Mouse (Mus musculus): ENCODE results near the gene Dok3. TPM values are rescaled to one million over a fixed set of nuclear protein-coding genes. Genes with fewer than 3 reads are reported as not detected.

Dok3 gene
- polyA plus RNA-seq, 1 experiment from 2014 or later = 2.4 TPM

- Histone ChIP-seq H3K9ac (replicated peaks; ENCODE audit: low read depth, low read length) (no peak overlapping the region), H3K27ac (ENCODE audit: low read length) (no peak overlapping the region)
Measured at GRCm38 (mm10) chr13:55483593-55483992, 45.5 kb downstream of the Dok3 start.

GRCm38 (mm10) chr13:55483071-55483470 is 46.0 kb downstream of the Dok3 start:
- no peaks in the 10 kb centered on the region for H3K9me3 ChIP-seq (ENCODE audit: control insufficient read depth, low read depth, low read length)
- no peak for ATAC-seq (ENCODE audit: insufficient number of reproducible peaks, insufficient read depth, low FRiP score, low read depth)
- no peak overlapping the region for H3K9ac ChIP-seq (replicated peaks; ENCODE audit: low read depth, low read length)
- H3K27ac ChIP-seq (ENCODE audit: low read length) = no peak overlapping the region
- WGBS = 26% methylated on average over 9 of the region's 9 CpGs
- no peaks in the 10 kb centered on the region for H3K27me3 ChIP-seq (ENCODE audit: control insufficient read depth, insufficient read depth, low read length)
- H3K4me3 ChIP-seq (ENCODE audit: low read depth, low read length) = no peak overlapping the region
- peaks cover 40% of the 10 kb centered on the region for H3K36me3 ChIP-seq (ENCODE audit: control insufficient read depth, insufficient read depth, low read length)
- H3K4me2 ChIP-seq (replicated peaks; ENCODE audit: low read depth, low read length) = no peak overlapping the region
- H3K4me1 ChIP-seq (ENCODE audit: control insufficient read depth, insufficient read depth, low read length) = peaks cover 38% of the 10 kb centered on the region

More at GRCm38 (mm10) chr13:55483593-55483992, 45.5 kb downstream of the Dok3 start:
- WGBS = 49% methylated on average over 15 of the region's 15 CpGs
- no peaks in the 10 kb centered on the region for H3K27me3 ChIP-seq (ENCODE audit: control insufficient read depth, insufficient read depth, low read length)
- no peaks in the 10 kb centered on the region for H3K9me3 ChIP-seq (ENCODE audit: control insufficient read depth, low read depth, low read length)
- H3K36me3 ChIP-seq (ENCODE audit: control insufficient read depth, insufficient read depth, low read length) = peaks cover 37% of the 10 kb centered on the region
- ATAC-seq (ENCODE audit: insufficient number of reproducible peaks, insufficient read depth, low FRiP score, low read depth) = no peak
- H3K4me2 ChIP-seq (replicated peaks; ENCODE audit: low read depth, low read length) = no peak overlapping the region
- H3K4me1 ChIP-seq (ENCODE audit: control insufficient read depth, insufficient read depth, low read length) = peaks cover 42% of the 10 kb centered on the region
- no peak overlapping the region for H3K4me3 ChIP-seq (ENCODE audit: low read depth, low read length)

- no peaks in the 10 kb centered on the region for H3K9me3 ChIP-seq (ENCODE audit: control insufficient read depth, low read depth, low read length)
- H3K36me3 ChIP-seq (ENCODE audit: control insufficient read depth, insufficient read depth, low read length) = peaks cover 41% of the 10 kb centered on the region
- peaks cover 38% of the 10 kb centered on the region for H3K4me1 ChIP-seq (ENCODE audit: control insufficient read depth, insufficient read depth, low read length)
- no peaks in the 10 kb centered on the region for H3K27me3 ChIP-seq (ENCODE audit: control insufficient read depth, insufficient read depth, low read length)
- no peak overlapping the region for H3K27ac ChIP-seq (ENCODE audit: low read length)
- no peak overlapping the region for H3K4me3 ChIP-seq (ENCODE audit: low read depth, low read length)
- WGBS = 64% methylated on average over 7 of the region's 7 CpGs
- H3K4me2 ChIP-seq (replicated peaks; ENCODE audit: low read depth, low read length) = no peak overlapping the region
- H3K9ac ChIP-seq (replicated peaks; ENCODE audit: low read depth, low read length) = no peak overlapping the region
- ATAC-seq (ENCODE audit: insufficient number of reproducible peaks, insufficient read depth, low FRiP score, low read depth) = no peak
Measured at GRCm38 (mm10) chr13:55482542-55482941, 46.6 kb downstream of the Dok3 start.

- no peak for ATAC-seq (ENCODE audit: insufficient number of reproducible peaks, insufficient read depth, low FRiP score, low read depth)
- H3K27ac ChIP-seq (ENCODE audit: low read length) = no peak overlapping the region
- no peaks in the 10 kb centered on the region for H3K27me3 ChIP-seq (ENCODE audit: control insufficient read depth, insufficient read depth, low read length)
- no peak overlapping the region for H3K4me2 ChIP-seq (replicated peaks; ENCODE audit: low read depth, low read length)
- H3K36me3 ChIP-seq (ENCODE audit: control insufficient read depth, insufficient read depth, low read length) = peaks cover 67% of the 10 kb centered on the region
- H3K9ac ChIP-seq (replicated peaks; ENCODE audit: low read depth, low read length) = no peak overlapping the region
- H3K9me3 ChIP-seq (ENCODE audit: control insufficient read depth, low read depth, low read length) = no peaks in the 10 kb centered on the region
- H3K4me1 ChIP-seq (ENCODE audit: control insufficient read depth, insufficient read depth, low read length) = peaks cover 18% of the 10 kb centered on the region; the same call in 1 of the 2 replicates
- H3K4me3 ChIP-seq (ENCODE audit: low read depth, low read length) = no peak overlapping the region
Measured at GRCm38 (mm10) chr13:55479929-55480328, 49.2 kb downstream of the Dok3 start.

- H3K27ac ChIP-seq (ENCODE audit: low read length) = no peak overlapping the region; the same call in 1 of the 2 replicates
Measured at GRCm38 (mm10) chr13:55479008-55479407, 50.1 kb downstream of the Dok3 start.

GRCm38 (mm10) chr13:55478036-55478435 is 51.1 kb downstream of the Dok3 start:
- Histone ChIP-seq H3K9me3 (ENCODE audit: control insufficient read depth, low read depth, low read length) (no peaks in the 10 kb centered on the region), H3K4me3 (ENCODE audit: low read depth, low read length) (no peak overlapping the region), H3K4me1 (ENCODE audit: control insufficient read depth, insufficient read depth, low read length) (peaks cover 8% of the 10 kb centered on the region; the same call in 1 of the 2 replicates), H3K27me3 (ENCODE audit: control insufficient read depth, insufficient read depth, low read length) (no peaks in the 10 kb centered on the region), H3K9ac (replicated peaks; ENCODE audit: low read depth, low read length) (no peak overlapping the region), H3K36me3 (ENCODE audit: control insufficient read depth, insufficient read depth, low read length) (peaks cover 77% of the 10 kb centered on the region), H3K4me2 (replicated peaks; ENCODE audit: low read depth, low read length) (no peak overlapping the region), H3K27ac (ENCODE audit: low read length) (no peak overlapping the region)
- no peak for ATAC-seq (ENCODE audit: insufficient number of reproducible peaks, insufficient read depth, low FRiP score, low read depth)
- 54% methylated on average over 5 of the region's 5 CpGs for WGBS

More at GRCm38 (mm10) chr13:55479008-55479407, 50.1 kb downstream of the Dok3 start:
- no peak for ATAC-seq (ENCODE audit: insufficient number of reproducible peaks, insufficient read depth, low FRiP score, low read depth)
- peaks cover 12% of the 10 kb centered on the region; the same call in 1 of the 2 replicates for H3K4me1 ChIP-seq (ENCODE audit: control insufficient read depth, insufficient read depth, low read length)
- no peak overlapping the region for H3K4me2 ChIP-seq (replicated peaks; ENCODE audit: low read depth, low read length)
- peaks cover 76% of the 10 kb centered on the region for H3K36me3 ChIP-seq (ENCODE audit: control insufficient read depth, insufficient read depth, low read length)
- no peak overlapping the region for H3K4me3 ChIP-seq (ENCODE audit: low read depth, low read length)
- H3K27me3 ChIP-seq (ENCODE audit: control insufficient read depth, insufficient read depth, low read length) = no peaks in the 10 kb centered on the region
- 77% methylated on average over 7 of the region's 7 CpGs for WGBS
- no peak overlapping the region for H3K9ac ChIP-seq (replicated peaks; ENCODE audit: low read depth, low read length)
- H3K9me3 ChIP-seq (ENCODE audit: control insufficient read depth, low read depth, low read length) = no peaks in the 10 kb centered on the region

GRCm38 (mm10) chr13:55477492-55477891 is 51.6 kb downstream of the Dok3 start:
- 62% methylated on average over 16 of the region's 16 CpGs for WGBS
- no peaks in the 10 kb centered on the region for H3K27me3 ChIP-seq (ENCODE audit: control insufficient read depth, insufficient read depth, low read length)

GRCm38 (mm10) chr13:55476256-55476655 is 52.8 kb downstream of the Dok3 start:
- no peak overlapping the region for H3K4me3 ChIP-seq (ENCODE audit: low read depth, low read length)
- no peak overlapping the region for H3K9ac ChIP-seq (replicated peaks; ENCODE audit: low read depth, low read length)
- H3K9me3 ChIP-seq (ENCODE audit: control insufficient read depth, low read depth, low read length) = no peaks in the 10 kb centered on the region
- no peaks in the 10 kb centered on the region for H3K27me3 ChIP-seq (ENCODE audit: control insufficient read depth, insufficient read depth, low read length)
- peaks cover 5% of the 10 kb centered on the region; the same call in 1 of the 2 replicates for H3K4me1 ChIP-seq (ENCODE audit: control insufficient read depth, insufficient read depth, low read length)
- WGBS = 92% methylated on average over 8 of the region's 8 CpGs
- ATAC-seq (ENCODE audit: insufficient number of reproducible peaks, insufficient read depth, low FRiP score, low read depth) = no peak
- H3K4me2 ChIP-seq (replicated peaks; ENCODE audit: low read depth, low read length) = no peak overlapping the region
- no peak overlapping the region for H3K27ac ChIP-seq (ENCODE audit: low read length)
- peaks cover 65% of the 10 kb centered on the region for H3K36me3 ChIP-seq (ENCODE audit: control insufficient read depth, insufficient read depth, low read length)

More at GRCm38 (mm10) chr13:55477492-55477891, 51.6 kb downstream of the Dok3 start:
- peaks cover 76% of the 10 kb centered on the region for H3K36me3 ChIP-seq (ENCODE audit: control insufficient read depth, insufficient read depth, low read length)
- H3K4me3 ChIP-seq (ENCODE audit: low read depth, low read length) = no peak overlapping the region
- peaks cover 5% of the 10 kb centered on the region; the same call in 1 of the 2 replicates for H3K4me1 ChIP-seq (ENCODE audit: control insufficient read depth, insufficient read depth, low read length)
- no peak for ATAC-seq (ENCODE audit: insufficient number of reproducible peaks, insufficient read depth, low FRiP score, low read depth)
- H3K4me2 ChIP-seq (replicated peaks; ENCODE audit: low read depth, low read length) = no peak overlapping the region
- H3K9ac ChIP-seq (replicated peaks; ENCODE audit: low read depth, low read length) = no peak overlapping the region
- H3K27ac ChIP-seq (ENCODE audit: low read length) = no peak overlapping the region
- no peaks in the 10 kb centered on the region for H3K9me3 ChIP-seq (ENCODE audit: control insufficient read depth, low read depth, low read length)

GRCm38 (mm10) chr13:55475750-55476149 is 53.3 kb downstream of the Dok3 start:
- no peak overlapping the region for H3K27ac ChIP-seq (ENCODE audit: low read length)
- WGBS = 86% methylated on average over 5 of the region's 5 CpGs
- peaks cover 8% of the 10 kb centered on the region; the same call in 1 of the 2 replicates for H3K4me1 ChIP-seq (ENCODE audit: control insufficient read depth, insufficient read depth, low read length)
- H3K27me3 ChIP-seq (ENCODE audit: control insufficient read depth, insufficient read depth, low read length) = no peaks in the 10 kb centered on the region
- no peak for ATAC-seq (ENCODE audit: insufficient number of reproducible peaks, insufficient read depth, low FRiP score, low read depth)
- H3K9me3 ChIP-seq (ENCODE audit: control insufficient read depth, low read depth, low read length) = no peaks in the 10 kb centered on the region
- H3K4me2 ChIP-seq (replicated peaks; ENCODE audit: low read depth, low read length) = no peak overlapping the region
- H3K4me3 ChIP-seq (ENCODE audit: low read depth, low read length) = no peak overlapping the region
- H3K36me3 ChIP-seq (ENCODE audit: control insufficient read depth, insufficient read depth, low read length) = peaks cover 61% of the 10 kb centered on the region
- no peak overlapping the region for H3K9ac ChIP-seq (replicated peaks; ENCODE audit: low read depth, low read length)

Measured in stomach, embryonic 14.5 days (tissue).